Mouse (Mus musculus): Measurements from ENCODE around the gene Fkbp5. TPM values are rescaled to one million over a fixed set of nuclear protein-coding genes. Genes with fewer than 3 reads are reported as not detected.
A peak's percentile ranks its signal among the peaks of the same experiment; 100 is the strongest.

Gene Fkbp5
- polyA plus RNA-seq, 1 experiment from 2014 or later = 9.7 TPM

- no peaks in the 10 kb centered on the region for H3K4me1 ChIP-seq (ENCODE audit: control insufficient read depth, insufficient read depth, low read length)
- no peaks in the 10 kb centered on the region for H3K9me3 ChIP-seq (ENCODE audit: control insufficient read depth, low read length)
- no peak for DNase-seq (ENCODE audit: low spot score)
- H3K27ac ChIP-seq (ENCODE audit: low read depth, low read length) = no peak overlapping the region
- H3K4me2 ChIP-seq (ENCODE audit: low read depth) = no peak overlapping the region; the same call in 1 of the 2 replicates
- WGBS = 84% methylated on average over 6 of the region's 6 CpGs
- no peaks in the 10 kb centered on the region for H3K27me3 ChIP-seq (ENCODE audit: control insufficient read depth, insufficient read depth, low read length)
- H3K36me3 ChIP-seq (ENCODE audit: control insufficient read depth, insufficient read depth, low read length) = no peaks in the 10 kb centered on the region
- ATAC-seq (ENCODE audit: insufficient read depth, low FRiP score, low TSS enrichment) = no peak
- peak overlapping the region; percentile 79; the same call in 1 of the 2 replicates for H3K4me3 ChIP-seq (ENCODE audit: low read depth, low read length)
- H3K9ac ChIP-seq (ENCODE audit: low read length) = no peak overlapping the region; the same call in 1 of the 2 replicates
Observed at GRCm38 (mm10) chr17:28486720-28487119, 30.6 kb downstream of the Fkbp5 start.

- ATAC-seq (ENCODE audit: insufficient read depth, low FRiP score, low TSS enrichment) = peak; percentile 99
Observed at GRCm38 (mm10) chr17:28485977-28486400, 31.3 kb downstream of the Fkbp5 start.

GRCm38 (mm10) chr17:28485446-28485948 lies 31.8 kb downstream of the Fkbp5 start:
- H3K9ac ChIP-seq (ENCODE audit: low read length) = peak overlapping the region; percentile 76
- H3K36me3 ChIP-seq (ENCODE audit: control insufficient read depth, insufficient read depth, low read length) = no peaks in the 10 kb centered on the region
- peak; percentile 55 for ATAC-seq (ENCODE audit: insufficient read depth, low FRiP score, low TSS enrichment)
- peak; percentile 72 for DNase-seq (ENCODE audit: low spot score)
- no peaks in the 10 kb centered on the region for H3K9me3 ChIP-seq (ENCODE audit: control insufficient read depth, low read length)
- peak overlapping the region; percentile 68 for H3K4me2 ChIP-seq (ENCODE audit: low read depth)
- no peaks in the 10 kb centered on the region for H3K27me3 ChIP-seq (ENCODE audit: control insufficient read depth, insufficient read depth, low read length)
- 0% methylated on average over 57 of the region's 77 CpGs for WGBS
- peak overlapping the region; percentile 87 for H3K27ac ChIP-seq (ENCODE audit: low read depth, low read length)
- H3K4me1 ChIP-seq (ENCODE audit: control insufficient read depth, insufficient read depth, low read length) = no peaks in the 10 kb centered on the region
- peak overlapping the region; percentile 79 for H3K4me3 ChIP-seq (ENCODE audit: low read depth, low read length)

More at GRCm38 (mm10) chr17:28485977-28486400, 31.3 kb downstream of the Fkbp5 start:
- peak; percentile 98 for DNase-seq (ENCODE audit: low spot score)
- H3K4me1 ChIP-seq (ENCODE audit: control insufficient read depth, insufficient read depth, low read length) = no peaks in the 10 kb centered on the region
- no peaks in the 10 kb centered on the region for H3K9me3 ChIP-seq (ENCODE audit: control insufficient read depth, low read length)
- peak overlapping the region; percentile 76 for H3K9ac ChIP-seq (ENCODE audit: low read length)
- H3K27me3 ChIP-seq (ENCODE audit: control insufficient read depth, insufficient read depth, low read length) = no peaks in the 10 kb centered on the region
- under 1% methylated on average over 31 of the region's 58 CpGs for WGBS
- H3K36me3 ChIP-seq (ENCODE audit: control insufficient read depth, insufficient read depth, low read length) = no peaks in the 10 kb centered on the region
- H3K4me3 ChIP-seq (ENCODE audit: low read depth, low read length) = peak overlapping the region; percentile 79
- peak overlapping the region; percentile 68 for H3K4me2 ChIP-seq (ENCODE audit: low read depth)
- peak overlapping the region; percentile 87 for H3K27ac ChIP-seq (ENCODE audit: low read depth, low read length)

- no peaks in the 10 kb centered on the region for H3K27me3 ChIP-seq (ENCODE audit: control insufficient read depth, insufficient read depth, low read length)
- H3K9ac ChIP-seq (ENCODE audit: low read length) = peak overlapping the region; percentile 76
- DNase-seq (ENCODE audit: low spot score) (peak; percentile 58), ATAC-seq (ENCODE audit: insufficient read depth, low FRiP score, low TSS enrichment) (0 out of 2 replicates have a peak, but pooled peaks have one; percentile 2)
- no peaks in the 10 kb centered on the region for H3K4me1 ChIP-seq (ENCODE audit: control insufficient read depth, insufficient read depth, low read length)
- WGBS = 7% methylated on average over 30 of the region's 30 CpGs
- peak overlapping the region; percentile 79 for H3K4me3 ChIP-seq (ENCODE audit: low read depth, low read length)
- no peaks in the 10 kb centered on the region for H3K9me3 ChIP-seq (ENCODE audit: control insufficient read depth, low read length)
- H3K4me2 ChIP-seq (ENCODE audit: low read depth) = peak overlapping the region; percentile 68
- H3K36me3 ChIP-seq (ENCODE audit: control insufficient read depth, insufficient read depth, low read length) = no peaks in the 10 kb centered on the region
- H3K27ac ChIP-seq (ENCODE audit: low read depth, low read length) = peak overlapping the region; percentile 87; the same call in 1 of the 2 replicates
Observed at GRCm38 (mm10) chr17:28484704-28485445, 32.5 kb downstream of the Fkbp5 start.

- Histone ChIP-seq H3K4me3 (ENCODE audit: low read depth, low read length) (no peak overlapping the region), H3K9ac (ENCODE audit: low read length) (no peak overlapping the region), H3K27ac (ENCODE audit: low read depth, low read length) (0 out of 2 replicates have a peak overlapping the region, but pooled peaks have one; percentile 27), H3K4me2 (ENCODE audit: low read depth) (no peak overlapping the region), H3K9me3 (ENCODE audit: control insufficient read depth, low read length) (no peaks in the 10 kb centered on the region), H3K36me3 (ENCODE audit: control insufficient read depth, insufficient read depth, low read length) (no peaks in the 10 kb centered on the region), H3K27me3 (ENCODE audit: control insufficient read depth, insufficient read depth, low read length) (no peaks in the 10 kb centered on the region), H3K4me1 (ENCODE audit: control insufficient read depth, insufficient read depth, low read length) (0 out of 2 replicates have a peak, but pooled peaks cover 1% of the 10 kb centered on the region)
- ATAC-seq (ENCODE audit: insufficient read depth, low FRiP score, low TSS enrichment) = no peak
- WGBS = 87% methylated on average over 8 of the region's 8 CpGs
- DNase-seq (ENCODE audit: low spot score) = no peak
Observed at GRCm38 (mm10) chr17:28477421-28477820, 39.9 kb downstream of the Fkbp5 start.

- Histone ChIP-seq H3K36me3 (ENCODE audit: control insufficient read depth, insufficient read depth, low read length) (no peaks in the 10 kb centered on the region), H3K4me1 (ENCODE audit: control insufficient read depth, insufficient read depth, low read length) (peaks cover 2% of the 10 kb centered on the region; the same call in 1 of the 2 replicates), H3K4me2 (ENCODE audit: low read depth) (no peak overlapping the region), H3K9me3 (ENCODE audit: control insufficient read depth, low read length) (no peaks in the 10 kb centered on the region), H3K4me3 (ENCODE audit: low read depth, low read length) (no peak overlapping the region), H3K27ac (ENCODE audit: low read depth, low read length) (no peak overlapping the region), H3K27me3 (ENCODE audit: control insufficient read depth, insufficient read depth, low read length) (no peaks in the 10 kb centered on the region), H3K9ac (ENCODE audit: low read length) (no peak overlapping the region)
- ATAC-seq (ENCODE audit: insufficient read depth, low FRiP score, low TSS enrichment) = no peak
- DNase-seq (ENCODE audit: low spot score) = no peak
Observed at GRCm38 (mm10) chr17:28476441-28476840, 40.9 kb downstream of the Fkbp5 start.

- DNase-seq (ENCODE audit: low spot score) = no peak
- WGBS = 67% methylated on average over 3 of the region's 3 CpGs
- no peak overlapping the region for H3K4me3 ChIP-seq (ENCODE audit: low read depth, low read length)
- H3K9ac ChIP-seq (ENCODE audit: low read length) = no peak overlapping the region
- H3K36me3 ChIP-seq (ENCODE audit: control insufficient read depth, insufficient read depth, low read length) = no peaks in the 10 kb centered on the region
- ATAC-seq (ENCODE audit: insufficient read depth, low FRiP score, low TSS enrichment) = no peak
- H3K27ac ChIP-seq (ENCODE audit: low read depth, low read length) = no peak overlapping the region
- peaks cover 2% of the 10 kb centered on the region; the same call in 1 of the 2 replicates for H3K4me1 ChIP-seq (ENCODE audit: control insufficient read depth, insufficient read depth, low read length)
- no peak overlapping the region for H3K4me2 ChIP-seq (ENCODE audit: low read depth)
- H3K27me3 ChIP-seq (ENCODE audit: control insufficient read depth, insufficient read depth, low read length) = no peaks in the 10 kb centered on the region
- H3K9me3 ChIP-seq (ENCODE audit: control insufficient read depth, low read length) = no peaks in the 10 kb centered on the region
Observed at GRCm38 (mm10) chr17:28475593-28476325, 41.6 kb downstream of the Fkbp5 start.

GRCm38 (mm10) chr17:28472696-28473095 lies 44.6 kb downstream of the Fkbp5 start:
- WGBS = 71% methylated on average over 5 of the region's 5 CpGs
- no peak overlapping the region for H3K9ac ChIP-seq (ENCODE audit: low read length)
- DNase-seq (ENCODE audit: low spot score) (no peak), ATAC-seq (ENCODE audit: insufficient read depth, low FRiP score, low TSS enrichment) (no peak)
- no peak overlapping the region for H3K27ac ChIP-seq (ENCODE audit: low read depth, low read length)
- no peaks in the 10 kb centered on the region for H3K9me3 ChIP-seq (ENCODE audit: control insufficient read depth, low read length)
- no peak overlapping the region for H3K4me3 ChIP-seq (ENCODE audit: low read depth, low read length)
- H3K4me2 ChIP-seq (ENCODE audit: low read depth) = no peak overlapping the region
- peaks cover 4% of the 10 kb centered on the region for H3K4me1 ChIP-seq (ENCODE audit: control insufficient read depth, insufficient read depth, low read length)
- no peaks in the 10 kb centered on the region for H3K36me3 ChIP-seq (ENCODE audit: control insufficient read depth, insufficient read depth, low read length)
- no peaks in the 10 kb centered on the region for H3K27me3 ChIP-seq (ENCODE audit: control insufficient read depth, insufficient read depth, low read length)
